Mouse (Mus musculus) heart, adult 2 months (tissue): ENCODE measurements around the gene Hbq1a. TPM values are rescaled to one million over a fixed set of nuclear protein-coding genes. Genes with fewer than 3 reads are reported as not detected.

ENCODE experiments used
- DNase-seq, 2 experiments: peaks; one replicate each; pipeline ENCODE4 v3.0.0; 2021
- H3K27ac ChIP-seq: fragments of 200-600 bp; 2 replicates; pipeline ENCODE4 v1.8.1; 2022
- H3K27me3 ChIP-seq: fragments of 200-500 bp; 2 replicates; pipeline ENCODE4 v1.6.1; 2012; ENCODE audit warnings: mild to moderate bottlenecking, low read length, inconsistent platforms, mixed read lengths; ENCODE audit not compliant: control insufficient read depth, insufficient read depth
- H3K36me3 ChIP-seq: fragments of 200-500 bp; 2 replicates; pipeline ENCODE4 v1.6.1; 2012; ENCODE audit warnings: low read length, inconsistent platforms; ENCODE audit not compliant: control insufficient read depth, insufficient read depth
- H3K4me1 ChIP-seq: fragments of 200-500 bp; 2 replicates; pipeline ENCODE4 v1.6.1; 2011; ENCODE audit warnings: low read length; ENCODE audit not compliant: control insufficient read depth, insufficient read depth
- H3K4me3 ChIP-seq: fragments of 200-600 bp; 2 replicates; pipeline ENCODE4 v1.8.1; 2022
- H3K79me2 ChIP-seq: fragments of 200-500 bp; replicated peaks from 2 replicates; pipeline ENCODE4 v1.6.1; 2012; ENCODE audit warnings: mild to moderate bottlenecking, inconsistent platforms, low read length, moderate library complexity, mixed read lengths; ENCODE audit not compliant: control insufficient read depth, insufficient read depth
- H3K9ac ChIP-seq: fragments of 200-500 bp; 2 replicates; pipeline ENCODE4 v1.6.1; 2012; ENCODE audit warnings: low read depth, mild to moderate bottlenecking, control low read depth, inconsistent platforms, low read length, mixed read lengths
- CTCF ChIP-seq: fragments of 200-600 bp; IDR thresholded peaks from 2 replicates; pipeline ENCODE4 v1.8.1; 2022; ENCODE audit warnings: antibody characterized with exemption, mild to moderate bottlenecking, moderate library complexity
- EP300 ChIP-seq: fragments of 200-500 bp; IDR thresholded peaks from 2 replicates; pipeline ENCODE4 v1.6.1; 2011; ENCODE audit warnings: low read depth, low read length, control low read depth; ENCODE audit not compliant: insufficient read depth
- POLR2A ChIP-seq: fragments of 200-500 bp; IDR thresholded peaks from 2 replicates; pipeline ENCODE4 v1.6.1; 2011; ENCODE audit warnings: mild to moderate bottlenecking, low read depth, low read length, control low read depth; ENCODE audit not compliant: insufficient read depth
- WGBS: fragments of 180-500 bp; shearing (Covaris S2); methylation state at CpG from one replicate; pipeline ENCODE4 v1.1.7; 2018; 5-methylcytosine and 5-hydroxymethylcytosine counted together
- intact Hi-C: fragments of 180-260 bp; cut with DNase I; formaldehyde crosslinking; loops from one replicate; pipeline ENCODE4 v1.15.1; 2025
- polyA plus RNA-seq: library from polyadenylated mRNA; depleted of rRNA; stranded (reverse); fragments of >200 nt; gene quantifications from 2 replicates; pipeline ENCODE4 v1.2.3, GENCODE M21; 2012
- total RNA-seq, 2 experiments: library from RNA; stranded (reverse); gene quantifications; 2 replicates each; pipeline ENCODE4 v1.2.3; 2021

Gene Hbq1a
- total and polyA plus RNA-seq, 3 experiments = 4.4 to 7.0 TPM; not detected in 1

GRCm38 (mm10) chr11:32303455-32303854, 3.6 kb downstream of the Hbq1a start:
- no peak for DNase-seq
- WGBS = 85% methylated on average over 1 of the region's 1 CpGs

GRCm38 (mm10) chr11:32307006-32307405, 7.1 kb downstream of the Hbq1a start:
- Histone ChIP-seq H3K4me3 (no peak overlapping the region), H3K79me2 (no peaks in the 10 kb centered on the region), H3K27me3 (no peaks in the 10 kb centered on the region), H3K4me1 (peaks cover 1% of the 10 kb centered on the region; the same call in 1 of the 2 replicates), H3K36me3 (no peaks in the 10 kb centered on the region), H3K9ac (no peak overlapping the region), H3K27ac (no peak overlapping the region)
- no peak for DNase-seq
- intact Hi-C loops = no loop called here
- TF ChIP-seq POLR2A (no peak), CTCF (no peak), EP300 (no peak)
- WGBS = 95% methylated on average over 1 of the region's 1 CpGs

More at GRCm38 (mm10) chr11:32303455-32303854, 3.6 kb downstream of the Hbq1a start:
- intact Hi-C loops = no loop called here
- H3K36me3 ChIP-seq = no peaks in the 10 kb centered on the region
- H3K27me3 ChIP-seq = no peaks in the 10 kb centered on the region
- no peaks in the 10 kb centered on the region for H3K79me2 ChIP-seq
- peaks cover 1% of the 10 kb centered on the region; the same call in 1 of the 2 replicates for H3K4me1 ChIP-seq
- H3K9ac ChIP-seq = no peak overlapping the region
- H3K4me3 ChIP-seq = no peak overlapping the region
- TF ChIP-seq CTCF (no peak), POLR2A (no peak), EP300 (no peak)
- no peak overlapping the region for H3K27ac ChIP-seq

GRCm38 (mm10) chr11:32309446-32309845, 9.6 kb downstream of the Hbq1a start:
- Histone ChIP-seq H3K27me3 (no peaks in the 10 kb centered on the region), H3K79me2 (no peaks in the 10 kb centered on the region), H3K4me3 (no peak overlapping the region), H3K4me1 (no peaks in the 10 kb centered on the region), H3K9ac (no peak overlapping the region), H3K36me3 (no peaks in the 10 kb centered on the region), H3K27ac (no peak overlapping the region)
- 63% methylated on average over 4 of the region's 4 CpGs for WGBS
- DNase-seq = no peak
- TF ChIP-seq EP300 (no peak), CTCF (no peak), POLR2A (no peak)
- intact Hi-C loops = no loop called here

GRCm38 (mm10) chr11:32309928-32310327, 10.1 kb downstream of the Hbq1a start:
- TF ChIP-seq POLR2A = no peak
- no peak for TF ChIP-seq EP300
- no peak for TF ChIP-seq CTCF
- H3K27ac ChIP-seq = no peak overlapping the region
- no peak for DNase-seq
- no peaks in the 10 kb centered on the region for H3K4me1 ChIP-seq
- 67% methylated on average over 3 of the region's 3 CpGs for WGBS
- H3K9ac ChIP-seq = no peak overlapping the region
- H3K27me3 ChIP-seq = no peaks in the 10 kb centered on the region
- intact Hi-C loops = no loop called here
- no peaks in the 10 kb centered on the region for H3K36me3 ChIP-seq
- H3K79me2 ChIP-seq = no peaks in the 10 kb centered on the region
- H3K4me3 ChIP-seq = no peak overlapping the region

- H3K4me1 ChIP-seq = no peaks in the 10 kb centered on the region
- no peak overlapping the region for H3K9ac ChIP-seq
- TF ChIP-seq POLR2A (no peak), EP300 (no peak), CTCF (no peak)
- WGBS = 87% methylated on average over 3 of the region's 3 CpGs
- no peak for DNase-seq
- intact Hi-C loops = no loop called here
- H3K27ac ChIP-seq = no peak overlapping the region
- no peaks in the 10 kb centered on the region for H3K27me3 ChIP-seq
- H3K36me3 ChIP-seq = no peaks in the 10 kb centered on the region
- no peak overlapping the region for H3K4me3 ChIP-seq
- H3K79me2 ChIP-seq = no peaks in the 10 kb centered on the region
Observed at GRCm38 (mm10) chr11:32316009-32316408, 16.1 kb downstream of the Hbq1a start.

- Histone ChIP-seq H3K4me1 (peaks cover 1% of the 10 kb centered on the region; the same call in 1 of the 2 replicates), H3K4me3 (no peak overlapping the region), H3K27me3 (no peaks in the 10 kb centered on the region), H3K27ac (no peak overlapping the region), H3K9ac (no peak overlapping the region), H3K79me2 (no peaks in the 10 kb centered on the region), H3K36me3 (no peaks in the 10 kb centered on the region)
- no peak for DNase-seq
- WGBS = 63% methylated on average over 11 of the region's 11 CpGs
- TF ChIP-seq EP300 (no peak), POLR2A (no peak), CTCF (no peak)
- intact Hi-C loops = loop anchor here (10.0 kb wide), 2 partner anchors 106 to 136 kb away; no protein-coding TSS in a partner anchor
Observed at GRCm38 (mm10) chr11:32320507-32321195, 20.8 kb downstream of the Hbq1a start.
